Mouse (Mus musculus) midbrain, postnatal 0 days (tissue): ENCODE data around the gene Arv1. TPM values are rescaled to one million over a fixed set of nuclear protein-coding genes. Genes with fewer than 3 reads are reported as not detected.

Source experiments
- ATAC-seq: fragments of 200-750 bp; cut with Nextera tagmentation; 2 replicates; pipeline ENCODE4 v1.8.0; 2017; ENCODE audit warnings: moderate number of reproducible peaks, mild to moderate bottlenecking, moderate TSS enrichment, moderate library complexity; ENCODE audit not compliant: low FRiP score
- DNase-seq: peaks from one replicate; pipeline ENCODE4 v3.0.0-alpha.2; 2015; ENCODE audit warnings: low spot score
- H3K27ac ChIP-seq: fragments of 300-500 bp; sonication (generic); 2 replicates; pipeline ENCODE4 v1.5.1; 2014; ENCODE audit warnings: low read depth, mild to moderate bottlenecking, low read length, mixed read lengths
- H3K27me3 ChIP-seq: fragments of 300-500 bp; sonication (generic); 2 replicates; pipeline ENCODE4 v1.6.1; 2014; ENCODE audit warnings: low read length, control low read depth, mixed read lengths; ENCODE audit not compliant: insufficient read depth
- H3K36me3 ChIP-seq: fragments of 300-500 bp; sonication (generic); 2 replicates; pipeline ENCODE4 v1.6.1; 2014; ENCODE audit warnings: low read length, control low read depth, mixed read lengths; ENCODE audit not compliant: insufficient read depth
- H3K4me1 ChIP-seq: fragments of 300-500 bp; sonication (generic); 2 replicates; pipeline ENCODE4 v1.6.1; 2014; ENCODE audit warnings: mild to moderate bottlenecking, control low read depth, antibody characterized with exemption, low read length, mixed read lengths; ENCODE audit not compliant: insufficient read depth
- H3K4me2 ChIP-seq: fragments of 300-500 bp; sonication (generic); 2 replicates; pipeline ENCODE4 v1.6.1; 2014; ENCODE audit warnings: low read depth, mild to moderate bottlenecking, low read length, mixed read lengths; ENCODE audit not compliant: poor library complexity, severe bottlenecking
- H3K4me3 ChIP-seq: fragments of 300-500 bp; sonication (generic); 2 replicates; pipeline ENCODE4 v1.5.1; 2014; ENCODE audit warnings: low read depth, mild to moderate bottlenecking, low read length, moderate library complexity
- H3K9ac ChIP-seq: fragments of 300-500 bp; sonication (generic); replicated peaks from 2 replicates; pipeline ENCODE4 v1.6.1; 2014; ENCODE audit warnings: mild to moderate bottlenecking, low read length, moderate library complexity, mixed read lengths; ENCODE audit not compliant: poor library complexity, severe bottlenecking
- H3K9me3 ChIP-seq: fragments of 300-500 bp; sonication (generic); 2 replicates; pipeline ENCODE4 v1.6.1; 2016; ENCODE audit warnings: low read length, control low read depth
- CTCF ChIP-seq: IDR thresholded peaks from 2 replicates; pipeline ENCODE4 v1.5.1; 2016; ENCODE audit warnings: antibody characterized with exemption, mild to moderate bottlenecking
- WGBS: fragments of 180-500 bp; shearing (Covaris S2); extraction: QIAGEN DNeasy Blood & Tissue Kit; methylation state at CpG from one replicate; pipeline ENCODE4 v1.1.7; 2014; 5-methylcytosine and 5-hydroxymethylcytosine counted together
- polyA plus RNA-seq: library from polyadenylated mRNA; unstranded; fragments of >200 nt; fragmentation: Nextera tagmentation; extraction: Ambion mirVana; gene quantifications from 2 replicates; pipeline ENCODE4 v1.2.1, GENCODE M21; 2015
- total RNA-seq: library from RNA; depleted of rRNA; stranded (reverse); fragments of >200 nt; gene quantifications from 2 replicates; pipeline ENCODE4 v1.2.3, GENCODE M21; 2014

The Arv1 gene
- total and polyA plus RNA-seq, 2 experiments from 2014 or later = 25.4 to 35.7 TPM

GRCm38 (mm10) chr8:124754792-124755190, 32.9 kb downstream of the Arv1 start:
- no peak; the same call in 1 of the 2 replicates for ATAC-seq
- Histone ChIP-seq H3K4me1 (peaks cover 4% of the 10 kb centered on the region; the same call in 1 of the 2 replicates), H3K36me3 (no peaks in the 10 kb centered on the region), H3K27me3 (peaks cover 24% of the 10 kb centered on the region), H3K27ac (no peak overlapping the region), H3K9me3 (no peaks in the 10 kb centered on the region), H3K4me2 (no peak overlapping the region), H3K4me3 (no peak overlapping the region), H3K9ac (no peak overlapping the region)
- no peak for DNase-seq
- no peak for TF ChIP-seq CTCF
- WGBS = 32% methylated on average over 4 of the region's 4 CpGs

- no peak for TF ChIP-seq CTCF
- Histone ChIP-seq H3K4me1 (peaks cover 4% of the 10 kb centered on the region; the same call in 1 of the 2 replicates), H3K27me3 (peaks cover 17% of the 10 kb centered on the region), H3K4me3 (no peak overlapping the region), H3K36me3 (no peaks in the 10 kb centered on the region), H3K4me2 (no peak overlapping the region), H3K9me3 (no peaks in the 10 kb centered on the region), H3K27ac (no peak overlapping the region), H3K9ac (no peak overlapping the region)
- DNase-seq (no peak), ATAC-seq (no peak)
- 88% methylated on average over 8 of the region's 8 CpGs for WGBS
These were observed 33.5 kb downstream of the Arv1 start for GRCm38 (mm10) chr8:124755481-124755880.

GRCm38 (mm10) chr8:124756153-124756552, 34.2 kb downstream of the Arv1 start:
- 79% methylated on average over 2 of the region's 2 CpGs for WGBS
- Histone ChIP-seq H3K4me2 (no peak overlapping the region), H3K27me3 (peaks cover 15% of the 10 kb centered on the region), H3K36me3 (no peaks in the 10 kb centered on the region), H3K4me3 (no peak overlapping the region), H3K27ac (no peak overlapping the region), H3K9me3 (no peaks in the 10 kb centered on the region), H3K9ac (no peak overlapping the region), H3K4me1 (peaks cover 2% of the 10 kb centered on the region; the same call in 1 of the 2 replicates)
- TF ChIP-seq CTCF = no peak
- DNase-seq (no peak), ATAC-seq (no peak)

- DNase-seq = no peak
- H3K9ac ChIP-seq = no peak overlapping the region
- ATAC-seq = no peak
- no peaks in the 10 kb centered on the region for H3K36me3 ChIP-seq
- no peak for TF ChIP-seq CTCF
- no peaks in the 10 kb centered on the region for H3K9me3 ChIP-seq
- peaks cover 15% of the 10 kb centered on the region for H3K27me3 ChIP-seq
- H3K27ac ChIP-seq = no peak overlapping the region
- no peaks in the 10 kb centered on the region for H3K4me1 ChIP-seq
- no peak overlapping the region for H3K4me3 ChIP-seq
- 72% methylated on average over 5 of the region's 5 CpGs for WGBS
- no peak overlapping the region for H3K4me2 ChIP-seq
These were observed 34.7 kb downstream of the Arv1 start for GRCm38 (mm10) chr8:124756601-124757000.

- H3K4me2 ChIP-seq = no peak overlapping the region
- no peaks in the 10 kb centered on the region for H3K36me3 ChIP-seq
- no peaks in the 10 kb centered on the region for H3K27me3 ChIP-seq
- WGBS = 47% methylated on average over 3 of the region's 3 CpGs
- TF ChIP-seq CTCF = peak; percentile 68
- H3K4me1 ChIP-seq = no peaks in the 10 kb centered on the region
- no peak overlapping the region for H3K9ac ChIP-seq
- peak; percentile 30 for DNase-seq
- H3K27ac ChIP-seq = no peak overlapping the region
- H3K9me3 ChIP-seq = no peaks in the 10 kb centered on the region
- H3K4me3 ChIP-seq = no peak overlapping the region
- ATAC-seq = no peak
These were observed 36.6 kb downstream of the Arv1 start for GRCm38 (mm10) chr8:124758544-124758943.

GRCm38 (mm10) chr8:124763061-124763460, 41.1 kb downstream of the Arv1 start:
- Histone ChIP-seq H3K27me3 (no peaks in the 10 kb centered on the region), H3K9ac (no peak overlapping the region), H3K36me3 (no peaks in the 10 kb centered on the region), H3K4me2 (no peak overlapping the region), H3K4me1 (no peaks in the 10 kb centered on the region), H3K27ac (no peak overlapping the region), H3K4me3 (no peak overlapping the region), H3K9me3 (no peaks in the 10 kb centered on the region)
- WGBS = 66% methylated on average over 7 of the region's 7 CpGs
- TF ChIP-seq CTCF = no peak
- no peak for DNase-seq
- ATAC-seq = no peak
